Mouse (Mus musculus) NIH3T3 (cell line): ENCODE data around the gene Ajm1.
"Not testable (repeated sequence)": the region's sequence is repeated elsewhere in the genome, so short reads cannot be mapped to it uniquely, and the experiment has no call there.

ENCODE experiments used
- DNase-seq: peaks from one replicate; pipeline ENCODE4 v3.0.0-alpha.2; 2012; ENCODE audit warnings: low read depth

The Ajm1 gene

GRCm38 (mm10) chr2:25565741-25566140 is 15.8 kb downstream of the Ajm1 start:
- DNase-seq, result no peak

- no peak for DNase-seq
These were observed 19.6 kb downstream of the Ajm1 start for GRCm38 (mm10) chr2:25561946-25562345.

- DNase-seq, result no peak
These were observed 21.0 kb downstream of the Ajm1 start for GRCm38 (mm10) chr2:25560551-25560950.

GRCm38 (mm10) chr2:25558774-25559173 is 22.8 kb downstream of the Ajm1 start:
- no peak for DNase-seq

- no peak for DNase-seq
These were observed 23.6 kb downstream of the Ajm1 start for GRCm38 (mm10) chr2:25557964-25558360.

GRCm38 (mm10) chr2:25557221-25557963 is 24.2 kb downstream of the Ajm1 start, which contains the start of gene Edf1:
TSS of gene Edf1 (plus strand) at chr2:25557847.
- peak; percentile 90 for DNase-seq

GRCm38 (mm10) chr2:25556296-25556695 is 25.3 kb downstream of the Ajm1 start:
- no peak for DNase-seq

- DNase-seq, result not testable (repeated sequence)
These were observed 26.1 kb downstream of the Ajm1 start for GRCm38 (mm10) chr2:25555479-25555878.

GRCm38 (mm10) chr2:25553171-25553786 is 28.3 kb downstream of the Ajm1 start:
- not testable (repeated sequence) for DNase-seq

- peak; percentile 79 for DNase-seq
These were observed 30.4 kb downstream of the Ajm1 start for GRCm38 (mm10) chr2:25551186-25551585.

GRCm38 (mm10) chr2:25549021-25549991 is 32.3 kb downstream of the Ajm1 start:
- peak; percentile 47 for DNase-seq

GRCm38 (mm10) chr2:25546811-25547491 is 34.6 kb downstream of the Ajm1 start, which contains the start of gene Traf2:
TSS of gene Traf2 (minus strand) at chr2:25546940.
- DNase-seq, result peak; percentile 99

- DNase-seq, result peak; percentile 13
These were observed 35.4 kb downstream of the Ajm1 start for GRCm38 (mm10) chr2:25545996-25546810.

- no peak for DNase-seq
These were observed 39.8 kb downstream of the Ajm1 start for GRCm38 (mm10) chr2:25541644-25542367.

GRCm38 (mm10) chr2:25540541-25540948 is 41.0 kb downstream of the Ajm1 start:
- peak; percentile 57 for DNase-seq

- no peak for DNase-seq
These were observed 45.0 kb downstream of the Ajm1 start for GRCm38 (mm10) chr2:25536531-25536930.

GRCm38 (mm10) chr2:25534866-25535182 is 46.7 kb downstream of the Ajm1 start:
- DNase-seq, result no peak

GRCm38 (mm10) chr2:25534178-25534865 is 47.2 kb downstream of the Ajm1 start:
- peak; percentile 94 for DNase-seq

- peak; percentile 68 for DNase-seq
These were observed 47.9 kb downstream of the Ajm1 start for GRCm38 (mm10) chr2:25533707-25534106.
